Mouse (Mus musculus): ENCODE results near the gene Aars. TPM values are rescaled to one million over a fixed set of nuclear protein-coding genes. Genes with fewer than 3 reads are reported as not detected.
A peak's percentile ranks its signal among the peaks of the same experiment; 100 is the strongest.

Aars gene
- polyA plus RNA-seq, 1 experiment from 2014 or later: 51.8 TPM

GRCm38 (mm10) chr8:111027391-111027937 is 5.5 kb upstream of the Aars start:
- Histone ChIP-seq H3K4me3 (ENCODE audit: low read depth, low read length) (peak overlapping the region; percentile 77), H3K9ac (ENCODE audit: low read depth, low read length) (peak overlapping the region; percentile 88), H3K27me3 (ENCODE audit: control insufficient read depth, insufficient read depth, low read depth, low read length) (no peaks in the 10 kb centered on the region), H3K4me1 (ENCODE audit: control insufficient read depth, low read depth, low read length) (peaks cover 7% of the 10 kb centered on the region), H3K9me3 (replicated peaks; ENCODE audit: control insufficient read depth, low read length) (no peaks in the 10 kb centered on the region), H3K4me2 (ENCODE audit: low read depth, low read length) (peak overlapping the region; percentile 93), H3K36me3 (ENCODE audit: control insufficient read depth, insufficient read depth) (no peaks in the 10 kb centered on the region), H3K27ac (ENCODE audit: low read length) (peak overlapping the region; percentile 73)
- ATAC-seq (ENCODE audit: low read depth): peak; percentile 97
- under 1% methylated on average over 31 of the region's 31 CpGs for WGBS (ENCODE audit: insufficient replicate concordance)

DNA sequence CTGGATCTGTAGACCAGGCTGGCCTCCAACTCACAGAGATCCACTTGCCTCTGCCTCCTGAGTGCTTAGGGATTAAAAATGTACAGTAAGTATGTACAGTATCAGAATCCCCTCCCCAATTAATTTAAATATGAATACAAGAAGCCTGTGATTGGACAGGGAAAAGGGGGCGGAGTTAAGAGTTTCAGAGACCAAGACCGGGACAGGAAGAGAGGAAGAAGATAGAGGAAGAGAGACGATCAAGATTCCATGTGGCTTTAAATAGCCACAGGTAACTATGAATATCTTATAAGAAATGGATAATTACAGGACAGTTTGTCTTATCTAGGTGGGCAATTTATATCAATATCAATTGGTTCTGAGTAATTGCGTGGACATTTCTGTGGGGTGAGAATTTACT is 3.4 kb upstream of the Aars start:
- no peak overlapping the region for H3K9ac ChIP-seq (ENCODE audit: low read depth, low read length)
- H3K4me3 ChIP-seq (ENCODE audit: low read depth, low read length): no peak overlapping the region
- H3K27ac ChIP-seq (ENCODE audit: low read length): no peak overlapping the region
- no peak for ATAC-seq (ENCODE audit: low read depth)
- H3K4me2 ChIP-seq (ENCODE audit: low read depth, low read length): peak overlapping the region; percentile 35
- H3K27me3 ChIP-seq (ENCODE audit: control insufficient read depth, insufficient read depth, low read depth, low read length): no peaks in the 10 kb centered on the region
- H3K9me3 ChIP-seq (replicated peaks; ENCODE audit: control insufficient read depth, low read length): no peaks in the 10 kb centered on the region
- 26% methylated on average over 4 of the region's 4 CpGs for WGBS (ENCODE audit: insufficient replicate concordance)
- peaks cover 12% of the 10 kb centered on the region for H3K4me1 ChIP-seq (ENCODE audit: control insufficient read depth, low read depth, low read length)
- H3K36me3 ChIP-seq (ENCODE audit: control insufficient read depth, insufficient read depth): no peaks in the 10 kb centered on the region

GRCm38 (mm10) chr8:111030045-111030444 is 2.9 kb upstream of the Aars start:
- Histone ChIP-seq H3K27me3 (ENCODE audit: control insufficient read depth, insufficient read depth, low read depth, low read length) (no peaks in the 10 kb centered on the region), H3K27ac (ENCODE audit: low read length) (no peak overlapping the region), H3K9me3 (replicated peaks; ENCODE audit: control insufficient read depth, low read length) (no peaks in the 10 kb centered on the region), H3K4me1 (ENCODE audit: control insufficient read depth, low read depth, low read length) (peaks cover 17% of the 10 kb centered on the region), H3K36me3 (ENCODE audit: control insufficient read depth, insufficient read depth) (no peaks in the 10 kb centered on the region), H3K9ac (ENCODE audit: low read depth, low read length) (no peak overlapping the region), H3K4me3 (ENCODE audit: low read depth, low read length) (peak overlapping the region; percentile 19), H3K4me2 (ENCODE audit: low read depth, low read length) (peak overlapping the region; percentile 35)
- no peak for ATAC-seq (ENCODE audit: low read depth)
- 69% methylated on average over 6 of the region's 6 CpGs for WGBS (ENCODE audit: insufficient replicate concordance)

GRCm38 (mm10) chr8:111031572-111031971 is 1.4 kb upstream of the Aars start, which contains the start of gene Ddx19b:
Ddx19b (minus strand) TSS chr8:111031751.
- 87% methylated on average over 19 of the region's 19 CpGs for WGBS (ENCODE audit: insufficient replicate concordance)
- H3K9ac ChIP-seq (ENCODE audit: low read depth, low read length): no peak within 1 kb of the TSS
- H3K27me3 ChIP-seq (ENCODE audit: control insufficient read depth, insufficient read depth, low read depth, low read length): no peaks in the 10 kb centered on the region
- no peak within 1 kb of the TSS for H3K27ac ChIP-seq (ENCODE audit: low read length)
- no peak for ATAC-seq (ENCODE audit: low read depth)
- H3K4me3 ChIP-seq (ENCODE audit: low read depth, low read length): no peak within 1 kb of the TSS
- H3K9me3 ChIP-seq (replicated peaks; ENCODE audit: control insufficient read depth, low read length): no peaks in the 10 kb centered on the region
- H3K4me1 ChIP-seq (ENCODE audit: control insufficient read depth, low read depth, low read length): peaks cover 30% of the 10 kb centered on the region
- H3K36me3 ChIP-seq (ENCODE audit: control insufficient read depth, insufficient read depth): peaks cover 2% of the 10 kb centered on the region; the same call in 1 of the 2 replicates
- H3K4me2 ChIP-seq (ENCODE audit: low read depth, low read length): no peak within 1 kb of the TSS

DNA sequence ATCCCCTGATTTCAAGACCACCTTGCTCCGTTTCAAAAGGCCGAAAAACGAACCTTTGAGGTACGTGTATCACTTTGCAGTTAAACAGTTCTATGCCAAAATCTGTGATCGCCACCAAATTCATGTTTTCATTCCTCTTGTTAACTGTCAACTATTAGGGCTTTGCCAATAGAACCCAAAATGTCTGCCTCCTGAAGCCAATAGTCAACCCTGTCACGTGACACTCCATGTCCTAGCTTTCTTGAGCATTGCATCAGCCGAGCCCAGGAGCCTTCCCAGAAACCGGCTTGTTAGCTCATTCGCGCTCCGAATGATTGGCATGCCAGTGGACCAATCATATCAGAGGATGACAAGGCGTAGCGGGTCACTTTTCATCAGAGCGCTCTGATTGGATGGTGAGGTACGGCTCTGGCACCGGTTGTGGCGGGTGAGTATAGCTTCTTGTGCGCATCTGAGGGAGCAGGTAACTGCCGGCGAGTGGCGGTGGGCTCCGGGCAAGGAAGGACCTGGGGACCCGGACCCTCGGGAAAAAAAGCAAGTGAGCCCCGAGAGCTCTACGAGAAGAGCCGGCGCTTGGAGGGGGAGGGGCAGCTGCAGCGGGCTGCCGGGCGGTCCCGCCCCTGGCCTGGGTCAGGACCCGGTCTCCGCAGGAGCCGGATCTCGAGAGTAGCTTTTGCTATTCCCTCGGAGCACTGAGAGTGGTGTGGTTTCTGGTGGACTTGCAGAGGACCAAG is 705 bp downstream of the Aars start:
- peak overlapping the region; percentile 71 for H3K4me2 ChIP-seq (ENCODE audit: low read depth, low read length)
- H3K4me1 ChIP-seq (ENCODE audit: control insufficient read depth, low read depth, low read length): peaks cover 24% of the 10 kb centered on the region
- H3K27me3 ChIP-seq (ENCODE audit: control insufficient read depth, insufficient read depth, low read depth, low read length): no peaks in the 10 kb centered on the region
- 6% methylated on average over 37 of the region's 37 CpGs for WGBS (ENCODE audit: insufficient replicate concordance)
- ATAC-seq (ENCODE audit: low read depth): peak; percentile 98
- peak overlapping the region; percentile 94 for H3K9ac ChIP-seq (ENCODE audit: low read depth, low read length)
- H3K27ac ChIP-seq (ENCODE audit: low read length): peak overlapping the region; percentile 89
- peaks cover 20% of the 10 kb centered on the region for H3K36me3 ChIP-seq (ENCODE audit: control insufficient read depth, insufficient read depth)
- no peaks in the 10 kb centered on the region for H3K9me3 ChIP-seq (replicated peaks; ENCODE audit: control insufficient read depth, low read length)
- H3K4me3 ChIP-seq (ENCODE audit: low read depth, low read length): peak overlapping the region; percentile 85

- no peaks in the 10 kb centered on the region for H3K27me3 ChIP-seq (ENCODE audit: control insufficient read depth, insufficient read depth, low read depth, low read length)
Observed at GRCm38 (mm10) chr8:111034276-111034675, 1.3 kb downstream of the Aars start.

DNA sequence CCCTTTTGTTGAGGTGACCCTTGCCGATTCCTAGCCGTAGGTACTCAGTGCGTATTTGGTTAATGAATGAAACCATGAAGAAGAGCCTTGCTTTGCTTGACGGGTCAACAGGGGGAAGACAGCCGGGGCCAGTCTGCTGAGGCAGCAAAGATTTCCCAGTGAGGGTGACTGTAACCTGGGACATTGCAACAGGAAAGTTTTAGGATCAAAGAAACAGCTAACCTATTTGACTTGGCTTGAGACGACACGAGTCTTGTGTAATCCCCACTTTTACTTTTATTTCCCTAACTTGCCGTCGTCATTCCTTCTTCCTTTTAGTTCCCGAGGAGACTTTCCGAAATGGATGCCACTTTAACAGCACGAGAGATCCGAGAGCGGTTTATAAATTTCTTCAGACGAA is 3.6 kb downstream of the Aars start:
- Histone ChIP-seq H3K9me3 (replicated peaks; ENCODE audit: control insufficient read depth, low read length) (no peaks in the 10 kb centered on the region), H3K4me3 (ENCODE audit: low read depth, low read length) (no peak overlapping the region), H3K4me2 (ENCODE audit: low read depth, low read length) (no peak overlapping the region), H3K27me3 (ENCODE audit: control insufficient read depth, insufficient read depth, low read depth, low read length) (no peaks in the 10 kb centered on the region), H3K36me3 (ENCODE audit: control insufficient read depth, insufficient read depth) (peaks cover 48% of the 10 kb centered on the region), H3K9ac (ENCODE audit: low read depth, low read length) (no peak overlapping the region), H3K4me1 (ENCODE audit: control insufficient read depth, low read depth, low read length) (peaks cover 24% of the 10 kb centered on the region), H3K27ac (ENCODE audit: low read length) (no peak overlapping the region)
- 89% methylated on average over 15 of the region's 15 CpGs for WGBS (ENCODE audit: insufficient replicate concordance)
- ATAC-seq (ENCODE audit: low read depth): no peak

More at GRCm38 (mm10) chr8:111034276-111034675, 1.3 kb downstream of the Aars start:
- ATAC-seq (ENCODE audit: low read depth): peak; percentile 11
- H3K9me3 ChIP-seq (replicated peaks; ENCODE audit: control insufficient read depth, low read length): no peaks in the 10 kb centered on the region
- peaks cover 26% of the 10 kb centered on the region for H3K36me3 ChIP-seq (ENCODE audit: control insufficient read depth, insufficient read depth)
- peak overlapping the region; percentile 94 for H3K9ac ChIP-seq (ENCODE audit: low read depth, low read length)
- peak overlapping the region; percentile 71 for H3K4me2 ChIP-seq (ENCODE audit: low read depth, low read length)
- H3K4me3 ChIP-seq (ENCODE audit: low read depth, low read length): peak overlapping the region; percentile 85
- 13% methylated on average over 12 of the region's 12 CpGs for WGBS (ENCODE audit: insufficient replicate concordance)
- H3K27ac ChIP-seq (ENCODE audit: low read length): peak overlapping the region; percentile 89
- peaks cover 24% of the 10 kb centered on the region for H3K4me1 ChIP-seq (ENCODE audit: control insufficient read depth, low read depth, low read length)

DNA sequence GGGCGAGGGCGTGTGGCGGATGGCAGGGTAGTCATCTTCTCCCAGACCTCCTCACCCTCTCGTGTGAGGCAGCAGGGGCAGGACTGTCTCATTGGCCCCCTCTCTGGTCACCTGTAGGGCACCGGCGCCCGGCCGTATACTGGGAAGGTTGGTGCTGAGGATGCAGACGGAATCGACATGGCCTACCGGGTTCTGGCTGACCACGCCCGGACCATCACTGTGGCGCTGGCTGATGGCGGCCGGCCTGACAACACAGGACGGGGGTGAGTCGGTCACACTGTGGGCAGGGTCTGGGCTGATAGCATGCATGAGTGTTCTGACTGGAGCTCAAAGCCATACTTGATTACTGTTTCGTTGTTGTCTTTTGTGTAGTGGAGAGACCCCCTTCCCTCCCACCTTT is 9.6 kb downstream of the Aars start:
- no peaks in the 10 kb centered on the region for H3K27me3 ChIP-seq (ENCODE audit: control insufficient read depth, insufficient read depth, low read depth, low read length)
- H3K4me2 ChIP-seq (ENCODE audit: low read depth, low read length): no peak overlapping the region
- peaks cover 97% of the 10 kb centered on the region for H3K36me3 ChIP-seq (ENCODE audit: control insufficient read depth, insufficient read depth)
- WGBS (ENCODE audit: insufficient replicate concordance): 92% methylated on average over 19 of the region's 19 CpGs
- H3K4me1 ChIP-seq (ENCODE audit: control insufficient read depth, low read depth, low read length): no peaks in the 10 kb centered on the region
- H3K27ac ChIP-seq (ENCODE audit: low read length): no peak overlapping the region
- no peaks in the 10 kb centered on the region for H3K9me3 ChIP-seq (replicated peaks; ENCODE audit: control insufficient read depth, low read length)
- ATAC-seq (ENCODE audit: low read depth): no peak
- no peak overlapping the region for H3K4me3 ChIP-seq (ENCODE audit: low read depth, low read length)
- H3K9ac ChIP-seq (ENCODE audit: low read depth, low read length): no peak overlapping the region

DNA sequence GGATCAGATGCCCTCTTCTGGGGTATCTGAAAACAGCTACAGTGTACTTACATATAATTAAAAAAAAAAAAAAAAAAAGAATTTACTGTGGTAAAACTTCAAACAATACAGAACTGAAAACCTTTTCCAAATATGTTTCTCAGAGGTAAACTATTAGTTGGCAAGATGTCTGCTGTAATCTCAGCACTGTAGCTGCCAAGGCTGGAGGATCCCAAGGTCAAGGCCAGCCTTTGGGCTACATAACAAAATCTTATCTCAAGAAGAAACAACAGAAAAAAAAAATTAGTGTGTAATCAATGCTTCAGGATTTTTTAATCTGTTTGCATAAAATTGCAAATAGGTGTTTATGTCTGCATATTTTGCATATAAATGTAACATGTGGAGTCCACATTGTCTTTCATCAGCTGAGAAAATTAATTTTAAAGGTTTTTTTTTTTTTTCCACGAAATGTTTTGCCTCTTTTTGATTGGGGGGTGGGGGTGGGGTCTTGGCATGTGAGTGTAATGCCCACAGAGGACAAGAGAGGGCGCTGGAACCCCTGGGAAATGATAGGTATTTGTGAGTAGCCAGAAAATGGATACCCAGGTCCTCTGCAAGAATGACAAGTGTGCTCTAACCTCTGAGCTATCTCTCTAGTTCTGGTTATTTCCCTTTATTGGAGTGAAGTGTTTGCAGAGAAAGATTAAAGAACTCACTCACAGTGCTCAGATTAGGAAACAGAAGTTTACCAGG is 11.2 kb downstream of the Aars start:
- Histone ChIP-seq H3K4me2 (ENCODE audit: low read depth, low read length) (no peak overlapping the region), H3K36me3 (ENCODE audit: control insufficient read depth, insufficient read depth) (peaks cover 98% of the 10 kb centered on the region), H3K9ac (ENCODE audit: low read depth, low read length) (no peak overlapping the region), H3K9me3 (replicated peaks; ENCODE audit: control insufficient read depth, low read length) (no peaks in the 10 kb centered on the region), H3K27ac (ENCODE audit: low read length) (no peak overlapping the region), H3K27me3 (ENCODE audit: control insufficient read depth, insufficient read depth, low read depth, low read length) (no peaks in the 10 kb centered on the region), H3K4me3 (ENCODE audit: low read depth, low read length) (no peak overlapping the region), H3K4me1 (ENCODE audit: control insufficient read depth, low read depth, low read length) (no peaks in the 10 kb centered on the region)
- 36% methylated on average over 2 of the region's 2 CpGs for WGBS (ENCODE audit: insufficient replicate concordance)
- ATAC-seq (ENCODE audit: low read depth): no peak
